Mouse (Mus musculus): Measurements from ENCODE around the gene Mkrn1.

DNA sequence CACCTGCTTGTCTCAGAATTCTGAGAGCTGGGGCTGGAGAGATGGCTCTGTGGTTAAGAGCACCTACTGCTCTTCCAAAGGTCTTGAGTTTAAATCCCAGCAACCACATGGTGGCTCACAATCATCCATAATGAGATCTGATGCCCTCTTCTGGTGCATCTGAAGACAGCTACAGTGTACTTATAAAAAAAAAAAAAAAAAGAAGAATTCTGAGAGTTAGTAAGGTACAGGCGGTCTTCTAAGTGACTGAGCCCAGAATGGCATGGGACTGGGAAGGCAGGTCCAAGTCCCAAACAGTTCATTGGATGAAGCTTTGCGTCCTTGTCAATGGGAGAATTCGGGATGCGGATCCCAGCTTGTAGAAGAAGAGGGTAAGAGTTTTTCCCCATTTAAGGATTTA, 33.3 kb upstream of the Mkrn1 start:
- no peak for TF ChIP-seq POLR2A (IDR thresholded peaks at IDR 0.05; ENCODE audit: insufficient read length, low read depth)
- no peak for TF ChIP-seq POLR2AphosphoS2 (IDR thresholded peaks at IDR 0.05; ENCODE audit: insufficient read length, low read depth)
- no peak for TF ChIP-seq SRF (IDR thresholded peaks at IDR 0.05; ENCODE audit: control insufficient read depth, insufficient read length, low read depth)
- no peak for TF ChIP-seq MYOG (IDR thresholded peaks at IDR 0.05; ENCODE audit: control insufficient read depth in 1 of 3, insufficient read depth in 1 of 3, insufficient read length in 2 of 3, low read depth in 2 of 3)
- no peak for TF ChIP-seq USF1 (IDR thresholded peaks at IDR 0.05; ENCODE audit: low read depth)
- TF ChIP-seq E2F4 (IDR thresholded peaks at IDR 0.05; ENCODE audit: insufficient read depth) = no peak
- TF ChIP-seq MAX (IDR thresholded peaks at IDR 0.05; ENCODE audit: low read depth) = no peak
- TF ChIP-seq TCF12 (IDR thresholded peaks at IDR 0.05; ENCODE audit: insufficient read depth, poor library complexity, severe bottlenecking) = no peak
